In the genomic region with DNA sequence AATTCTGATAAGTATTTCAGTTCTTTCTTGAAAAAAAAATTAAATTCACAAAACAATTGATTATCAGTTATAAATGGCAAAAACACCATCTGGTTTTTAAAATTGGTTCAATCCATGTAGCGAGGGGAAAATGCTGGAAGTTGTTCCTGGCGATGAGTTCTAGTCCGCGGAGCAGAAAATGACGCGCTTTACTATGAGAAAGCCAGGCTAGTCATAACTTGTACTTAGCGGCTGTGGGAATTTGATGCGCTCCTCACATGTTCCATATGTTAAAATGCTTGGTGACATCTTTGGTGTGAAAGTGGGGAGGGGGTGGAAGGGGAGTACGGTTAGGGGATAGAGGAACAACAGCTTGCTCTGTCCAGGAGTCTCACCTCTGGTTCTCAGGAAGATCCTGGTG, we compare ENCODE assay signal across 16 mouse cellular contexts.
"Had no signal": no experiment of that assay in that cellular context is flagged by ENCODE, and none has a peak within 500 bp of the region (broad histone marks: within the 10 kb centered on the region; RNA-seq: fewer than 3 reads in every experiment).

No protein-coding gene starts in this region.

- H3K4me3 ChIP-seq: kidney, embryonic 15.5 days; left cerebral cortex, adult 2 months; liver, embryonic 13.5 days; midbrain, embryonic 12.5 days; myocyte had no signal

- H3K36me3 ChIP-seq: kidney, embryonic 15.5 days; liver, embryonic 13.5 days; midbrain, embryonic 12.5 days had no signal

- H3K4me2 ChIP-seq: kidney, embryonic 15.5 days; liver, embryonic 13.5 days; midbrain, embryonic 12.5 days had no signal

- ATAC-seq: midbrain, embryonic 16.5 days had no signal

- H3K9ac ChIP-seq: kidney, embryonic 15.5 days; liver, embryonic 13.5 days; midbrain, embryonic 12.5 days had no signal

- DNase-seq: kidney, adult 8-10 months; kidney, postnatal 10 days; kidney, postnatal 36 days; layer of hippocampus, postnatal 36 days; liver, embryonic 13.5 days; lung, adult 2 months; lung, postnatal 14 days; lung, postnatal 4 days; thymus, adult 18-20 months; thymus, postnatal 14 days; thymus, postnatal 4 days had no signal

- H3K9me3 ChIP-seq: kidney, embryonic 15.5 days; liver, embryonic 13.5 days; midbrain, embryonic 12.5 days had no signal

- H3K27ac ChIP-seq: kidney, embryonic 15.5 days; liver, embryonic 13.5 days; midbrain, embryonic 12.5 days had no signal
